Mouse (Mus musculus) MN1 (cell line): ENCODE results near the gene Adgre5.

Experiments used
- DNase-seq: peaks from one replicate; pipeline ENCODE4 v3.0.0-alpha.2; 2016; ENCODE audit warnings: low spot score

The Adgre5 gene

GRCm38 (mm10) chr8:83740976-83741741 is at the start of gene Adgre5:
Gene Adgre5 (minus strand): TSS chr8:83741326.
- peak; percentile 62 for DNase-seq

GRCm38 (mm10) chr8:83789826-83790225 is 48.7 kb upstream of the Adgre5 start:
- no peak for DNase-seq

GRCm38 (mm10) chr8:83785046-83785445 is 43.9 kb upstream of the Adgre5 start:
- DNase-seq: no peak

GRCm38 (mm10) chr8:83782832-83783558 is 41.9 kb upstream of the Adgre5 start:
- peak; percentile 83 for DNase-seq

- DNase-seq: no peak
Measured at GRCm38 (mm10) chr8:83779610-83780009, 38.5 kb upstream of the Adgre5 start.

GRCm38 (mm10) chr8:83778051-83778450 is 36.9 kb upstream of the Adgre5 start:
- no peak for DNase-seq

GRCm38 (mm10) chr8:83776632-83777031 is 35.5 kb upstream of the Adgre5 start:
- DNase-seq: no peak

- DNase-seq: peak; percentile 79
Measured at GRCm38 (mm10) chr8:83774221-83774620, 33.1 kb upstream of the Adgre5 start.

GRCm38 (mm10) chr8:83773452-83773846 is 32.3 kb upstream of the Adgre5 start:
- DNase-seq: peak; percentile 15

GRCm38 (mm10) chr8:83772701-83773451 is 31.8 kb upstream of the Adgre5 start:
- DNase-seq: peak; percentile 74

GRCm38 (mm10) chr8:83771791-83772190 is 30.7 kb upstream of the Adgre5 start:
- DNase-seq: peak; percentile 24

- no peak for DNase-seq
Measured at GRCm38 (mm10) chr8:83770669-83771068, 29.5 kb upstream of the Adgre5 start.

- no peak for DNase-seq
Measured at GRCm38 (mm10) chr8:83769720-83770119, 28.6 kb upstream of the Adgre5 start.

GRCm38 (mm10) chr8:83768526-83768925 is 27.4 kb upstream of the Adgre5 start:
- DNase-seq: no peak

- DNase-seq: no peak
Measured at GRCm38 (mm10) chr8:83767442-83767841, 26.3 kb upstream of the Adgre5 start.

- no peak for DNase-seq
Measured at GRCm38 (mm10) chr8:83765663-83766062, 24.5 kb upstream of the Adgre5 start.

- no peak for DNase-seq
Measured at GRCm38 (mm10) chr8:83764717-83765116, 23.6 kb upstream of the Adgre5 start.

- no peak for DNase-seq
Measured at GRCm38 (mm10) chr8:83764116-83764515, 23.0 kb upstream of the Adgre5 start.

GRCm38 (mm10) chr8:83759231-83759759 is 18.2 kb upstream of the Adgre5 start:
- DNase-seq: no peak

- no peak for DNase-seq
Measured at GRCm38 (mm10) chr8:83758298-83758697, 17.2 kb upstream of the Adgre5 start.

GRCm38 (mm10) chr8:83757084-83757607 is 16.0 kb upstream of the Adgre5 start:
- no peak for DNase-seq

- no peak for DNase-seq
Measured at GRCm38 (mm10) chr8:83756273-83756672, 15.1 kb upstream of the Adgre5 start.
